Mouse (Mus musculus) CH12F3 (cell line): ENCODE data around the gene Zfp771.

Source experiments
- in situ Hi-C: fragments of 300-500 bp; cut with MboI; formaldehyde crosslinking; loops from 2 replicates; pipeline ENCODE4 v1.14.3; 2020; ENCODE audit warnings: low sequenced_read_pairs

Gene Zfp771

DNA sequence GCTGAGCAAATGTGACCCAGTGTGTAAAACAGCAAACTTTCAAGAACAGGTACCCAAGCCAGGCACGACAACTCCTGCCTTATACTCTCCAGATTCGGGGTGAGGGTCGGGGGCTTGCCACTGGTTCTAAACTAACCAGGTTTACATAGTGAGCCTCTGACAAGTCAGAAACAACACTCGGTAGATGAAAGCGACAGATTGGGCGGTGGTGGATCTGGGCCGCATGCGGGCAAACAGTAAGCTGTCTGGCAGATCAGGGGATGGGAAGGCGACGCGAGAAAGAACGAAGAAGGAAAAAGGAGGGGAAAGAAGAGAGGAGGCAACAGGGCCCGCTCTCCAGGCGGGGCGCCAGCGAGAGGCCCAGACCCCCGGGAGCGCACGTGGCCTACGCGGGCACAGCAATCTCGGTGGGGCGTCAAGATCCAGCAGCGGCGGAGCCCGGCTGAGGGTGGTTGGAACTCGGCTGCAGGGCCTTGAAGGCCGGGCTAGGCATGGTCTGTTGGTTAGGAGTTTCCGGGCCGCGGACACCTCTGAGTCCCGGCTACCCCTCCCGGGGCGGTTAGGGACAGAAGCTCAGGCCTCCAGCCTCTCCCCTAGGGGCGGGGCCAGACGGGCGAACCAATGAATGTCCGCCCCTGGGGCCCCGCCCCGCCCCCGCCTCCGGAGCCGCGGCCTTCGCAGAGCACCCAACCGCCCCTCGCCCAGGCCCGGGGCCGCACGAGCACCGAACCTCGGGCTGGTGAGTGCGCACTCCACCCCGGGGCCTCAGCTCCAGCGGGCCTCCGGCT, at the start of gene Zfp771:
Gene Zfp771 (plus strand): TSS at position 405 of the 788 bp plus-strand sequence.
- in situ Hi-C loops: no loop called here

DNA sequence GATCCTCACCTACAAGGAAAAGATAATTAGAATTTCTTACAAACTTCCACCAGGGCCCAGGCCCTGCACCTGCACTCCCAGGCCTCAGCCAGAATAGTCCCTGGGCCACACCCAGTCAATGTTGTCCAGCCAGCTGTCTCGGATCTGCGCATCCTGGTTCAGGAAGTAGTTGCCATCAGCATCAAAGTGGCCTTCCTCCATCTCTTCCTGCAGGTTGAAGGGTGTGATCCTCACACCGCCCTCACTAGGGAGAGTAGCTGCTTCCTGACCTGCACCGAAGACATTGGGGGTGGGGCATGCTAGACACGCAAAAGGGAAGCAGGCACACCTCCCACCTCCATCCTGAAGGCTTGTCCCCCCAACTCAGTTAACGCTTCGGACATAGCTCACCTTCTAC, 49.4 kb upstream of the Zfp771 start:
- in situ Hi-C loops: no loop called here

- in situ Hi-C loops: no loop called here
Measured at GRCm38 (mm10) chr7:127195544-127196295, 48.4 kb upstream of the Zfp771 start, which contains the start of gene Cd2bp2. TSS of gene Cd2bp2 (minus strand) at chr7:127196050.

DNA sequence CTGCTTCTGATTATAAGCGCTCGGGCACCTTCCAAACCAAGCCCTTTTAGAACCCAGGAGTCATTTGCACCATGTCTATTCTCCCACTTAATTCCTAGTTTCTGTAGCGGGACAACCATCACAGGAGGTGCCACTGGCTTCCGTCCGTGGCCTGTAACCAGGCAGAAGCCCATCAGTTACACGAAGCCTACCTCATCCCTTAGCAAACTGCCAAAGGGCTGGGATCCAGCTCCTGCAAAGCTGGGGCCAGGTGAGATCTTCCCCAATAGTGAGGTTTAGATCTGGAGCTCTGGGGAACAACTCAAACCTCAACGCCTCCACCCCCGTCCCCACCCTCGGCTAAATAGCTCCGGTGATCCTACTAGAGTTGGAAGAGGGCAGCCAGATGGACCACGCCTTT, 47.6 kb upstream of the Zfp771 start:
- in situ Hi-C loops: no loop called here

- in situ Hi-C loops: no loop called here
Measured at GRCm38 (mm10) chr7:127206606-127207005, 37.5 kb upstream of the Zfp771 start.

GRCm38 (mm10) chr7:127207374-127208294, 36.4 kb upstream of the Zfp771 start:
- in situ Hi-C loops: no loop called here

GRCm38 (mm10) chr7:127208295-127208552, 35.9 kb upstream of the Zfp771 start, which contains the start of gene Tbc1d10b:
TSS of gene Tbc1d10b (minus strand) at chr7:127208468.
- in situ Hi-C loops: no loop called here

DNA sequence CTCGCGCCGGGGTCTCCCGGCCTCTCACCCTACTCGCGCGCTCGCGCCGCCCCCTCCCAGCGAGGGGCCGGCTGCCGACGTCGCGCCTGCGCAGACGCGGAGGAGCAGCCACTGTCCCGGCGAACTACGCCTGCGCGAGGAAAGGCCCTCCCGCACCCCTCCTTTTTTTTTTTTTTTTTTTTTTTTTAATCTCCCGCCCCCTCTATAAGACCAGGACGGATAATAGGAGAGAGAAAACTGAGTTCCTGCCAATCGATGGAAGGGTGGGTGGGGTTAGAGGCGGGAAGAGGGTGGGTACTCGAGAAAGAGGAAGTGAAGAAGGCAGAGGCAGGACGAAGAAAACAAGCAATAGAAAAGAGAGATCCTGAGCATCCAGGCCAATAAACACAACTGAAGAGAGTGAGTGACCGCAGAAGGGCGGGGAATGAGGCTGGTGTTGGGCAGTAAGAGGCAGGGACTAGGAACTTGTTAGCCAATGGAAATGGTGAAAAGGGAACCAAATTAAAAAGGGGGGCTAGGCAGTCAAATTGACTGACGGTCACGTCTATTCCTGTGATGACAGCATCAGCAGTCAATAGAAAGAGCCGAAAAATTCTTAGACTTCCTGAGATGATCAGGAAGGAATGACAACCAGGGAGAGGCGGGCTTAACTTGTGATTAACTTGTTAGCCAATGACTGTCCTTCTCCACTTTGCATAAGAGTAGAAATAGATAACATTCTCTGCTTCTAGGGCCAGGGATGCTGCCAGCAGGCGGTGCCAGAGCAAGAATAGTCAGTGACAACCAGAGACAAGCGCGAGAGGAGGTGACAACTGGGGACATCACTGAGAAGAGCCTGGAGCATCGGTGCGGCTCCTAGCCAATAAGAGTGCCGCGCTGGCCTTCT, 35.3 kb upstream of the Zfp771 start, which contains the start of gene Mylpf:
Gene Mylpf (plus strand): TSS at position 338 of the 886 bp plus-strand sequence.
- in situ Hi-C loops: no loop called here

GRCm38 (mm10) chr7:127209851-127210250, 34.2 kb upstream of the Zfp771 start:
- in situ Hi-C loops: no loop called here

GRCm38 (mm10) chr7:127210266-127210665, 33.8 kb upstream of the Zfp771 start:
- in situ Hi-C loops: no loop called here

GRCm38 (mm10) chr7:127211014-127211745, 32.9 kb upstream of the Zfp771 start:
- in situ Hi-C loops: no loop called here

- in situ Hi-C loops: no loop called here
Measured at GRCm38 (mm10) chr7:127212432-127213250, 31.4 kb upstream of the Zfp771 start.

- in situ Hi-C loops: no loop called here
Measured at GRCm38 (mm10) chr7:127213485-127213884, 30.6 kb upstream of the Zfp771 start.

- in situ Hi-C loops: no loop called here
Measured at GRCm38 (mm10) chr7:127213930-127214329, 30.1 kb upstream of the Zfp771 start.

- in situ Hi-C loops: no loop called here
Measured at GRCm38 (mm10) chr7:127214521-127214920, 29.6 kb upstream of the Zfp771 start.

- in situ Hi-C loops: no loop called here
Measured at GRCm38 (mm10) chr7:127214981-127215871, 28.8 kb upstream of the Zfp771 start.

- in situ Hi-C loops: no loop called here
Measured at GRCm38 (mm10) chr7:127216307-127216706, 27.8 kb upstream of the Zfp771 start.

DNA sequence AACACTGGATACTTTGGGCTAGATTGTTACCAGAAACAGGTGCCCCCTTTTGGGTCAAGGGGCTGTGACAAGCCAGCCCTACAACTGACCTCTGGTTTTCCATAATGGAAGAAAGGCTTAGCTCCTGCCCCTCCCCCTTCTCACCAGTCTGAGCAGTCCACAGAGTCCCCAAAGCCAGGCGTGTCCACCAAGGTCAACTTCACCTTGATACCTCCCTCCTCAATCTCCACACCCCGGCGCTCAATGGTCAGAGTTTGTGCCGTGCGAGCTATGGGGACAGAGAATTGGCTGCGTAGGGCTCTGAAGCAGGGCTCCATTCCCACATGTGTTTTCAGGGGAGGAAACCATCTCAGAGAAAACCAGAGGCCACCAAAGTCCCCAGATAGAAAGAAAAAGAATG, 26.6 kb upstream of the Zfp771 start:
- in situ Hi-C loops: no loop called here
